Mouse (Mus musculus) layer of hippocampus, adult 8-10 months (tissue): ENCODE results near the gene Limk2. TPM values are rescaled to one million over a fixed set of nuclear protein-coding genes. Genes with fewer than 3 reads are reported as not detected.

Experiments
- DNase-seq, 2 experiments: peaks; one replicate each; pipeline ENCODE4 v3.0.0; 2022; ENCODE audit warnings: low spot score in 2 of 2
- total RNA-seq, 4 experiments: library from RNA; stranded (reverse); gene quantifications; 2 replicates each; pipeline ENCODE4 v1.2.4; 2022

The Limk2 gene
- total RNA-seq, 4 experiments from 2014 or later, result 91.2 to 111 (median 105) TPM

GRCm38 (mm10) chr11:3302792-3303191 is 106.2 kb downstream of the Limk2 start:
- no peak for DNase-seq

DNA sequence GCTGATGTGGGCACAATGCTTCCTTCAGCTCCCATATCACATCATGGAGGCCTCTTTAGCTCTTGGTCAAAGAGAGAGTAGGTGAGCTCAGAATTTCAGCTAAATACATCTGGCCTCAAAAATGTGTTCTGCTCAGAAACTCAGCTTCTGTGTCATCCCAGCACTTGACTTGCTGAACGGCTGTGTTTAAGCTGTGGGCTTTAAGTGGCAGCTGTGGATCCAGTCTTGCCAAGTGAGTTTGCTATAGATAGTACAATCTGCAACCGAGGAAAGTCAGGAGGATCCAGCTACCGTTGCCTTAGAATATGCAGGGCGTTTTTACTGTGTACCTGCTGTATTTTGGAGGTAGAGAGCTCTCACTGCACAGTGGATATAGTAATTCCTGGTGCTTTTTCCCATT is 106.6 kb downstream of the Limk2 start:
- DNase-seq, result no peak

DNA sequence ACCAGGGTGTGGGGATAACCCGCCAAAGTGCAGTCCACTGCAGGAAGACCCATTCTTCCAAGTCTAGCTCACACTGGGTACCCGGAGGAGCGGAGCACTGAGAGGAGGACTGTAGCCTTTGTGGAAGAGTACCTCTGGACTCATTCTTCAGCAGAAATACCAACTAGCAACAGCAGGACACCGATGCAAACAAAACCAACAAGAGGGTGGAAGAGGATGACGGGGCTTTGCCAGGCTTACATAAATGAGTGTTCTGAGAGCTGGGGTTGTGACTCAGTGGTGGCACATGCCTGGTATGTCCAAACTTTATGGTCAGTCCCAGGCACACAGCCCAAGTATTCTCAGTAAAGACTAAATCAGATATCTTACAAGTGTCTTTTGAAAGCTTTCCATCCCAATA is 107.9 kb downstream of the Limk2 start:
- DNase-seq, result no peak

DNA sequence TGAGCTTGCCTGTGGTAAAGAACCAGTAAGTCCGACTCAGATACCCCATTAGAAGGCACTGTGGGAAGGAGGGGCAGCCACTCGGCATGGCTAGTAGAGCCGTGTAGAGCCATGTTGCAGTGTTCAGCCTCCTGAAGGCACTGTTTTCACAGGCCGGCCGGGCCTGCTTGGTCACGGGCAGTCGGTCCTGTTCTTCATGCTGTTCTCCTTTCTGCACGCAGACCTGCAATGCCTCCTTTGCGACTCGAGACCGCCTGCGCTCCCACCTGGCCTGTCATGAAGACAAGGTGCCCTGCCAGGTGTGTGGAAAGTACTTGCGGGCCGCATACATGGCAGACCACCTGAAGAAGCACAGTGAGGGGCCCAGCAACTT is 110.2 kb downstream of the Limk2 start:
- no peak for DNase-seq

- no peak for DNase-seq
These were observed 110.8 kb downstream of the Limk2 start for GRCm38 (mm10) chr11:3297871-3298812.

DNA sequence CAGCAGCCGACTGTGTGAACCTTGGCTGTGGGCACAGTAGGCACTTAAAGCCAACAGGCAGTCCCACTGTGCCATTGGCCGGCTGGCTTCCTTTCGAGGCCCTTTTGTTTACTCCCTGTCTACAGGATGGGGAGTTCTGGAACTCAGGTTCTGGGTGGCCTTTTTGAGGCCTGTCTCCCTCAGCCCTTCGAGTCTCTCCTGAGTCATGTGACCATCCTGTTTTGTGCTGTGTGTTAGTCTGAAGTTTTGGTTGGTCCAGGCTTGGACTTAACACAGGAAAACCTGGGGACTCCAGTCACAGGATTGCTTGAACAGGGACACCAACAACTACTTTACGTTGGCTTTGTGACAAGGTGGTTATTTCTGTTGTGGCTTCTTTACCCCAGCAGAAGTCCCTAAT is 112.9 kb downstream of the Limk2 start:
- DNase-seq, result no peak

GRCm38 (mm10) chr11:3294641-3295040 is 114.3 kb downstream of the Limk2 start:
- DNase-seq, result no peak

Other genes with a start within 250 kb of the Limk2 start
- gene Sfi1, start 215.7 kb downstream of the Limk2 start, total RNA-seq, result 100 to 1,000 TPM in 1 of 4 experiments, 10 to 100 TPM in 3; 78.7 to 104 (median 90.0) TPM
- gene Eif4enif1, start 206.8 kb downstream of the Limk2 start, total RNA-seq, result 10 to 100 TPM; 65.3 to 75.5 (median 69.9) TPM
- gene Drg1, start 142.8 kb downstream of the Limk2 start, total RNA-seq, result 100 to 1,000 TPM in 2 of 4 experiments, 10 to 100 TPM in 2; 89.3 to 113 (median 99.1) TPM
- gene Patz1, start 120.3 kb downstream of the Limk2 start, total RNA-seq, result 10 to 100 TPM; 53.5 to 58.4 (median 56.7) TPM
- 10 to 100 TPM; 38.2 to 53.1 (median 46.4) TPM for gene Pik3ip1, start 78.8 kb downstream of the Limk2 start, total RNA-seq
- 10 to 100 TPM; 26.4 to 31.9 (median 30.0) TPM for gene Rnf185, start 43.2 kb upstream of the Limk2 start, total RNA-seq
- 1 to 10 TPM in 3 of 4 experiments, under 1 TPM in 1; 0.99 to 1.7 (median 1.5) TPM for gene Pla2g3, start 79.1 kb upstream of the Limk2 start, total RNA-seq
- gene Inpp5j, start 95.6 kb upstream of the Limk2 start, total RNA-seq, result 10 to 100 TPM; 67.5 to 75.8 (median 73.6) TPM
- 100 to 1,000 TPM; 161 to 198 (median 177) TPM for gene Selenom, start 105.5 kb upstream of the Limk2 start, total RNA-seq
- gene Smtn, start 131.4 kb upstream of the Limk2 start, total RNA-seq, result 10 to 100 TPM in 1 of 4 experiments, 1 to 10 TPM in 3; 6.4 to 12.1 (median 8.3) TPM
- 10 to 100 TPM; 36.6 to 49.3 (median 44.3) TPM for gene Morc2a, start 240.0 kb upstream of the Limk2 start, total RNA-seq